Comparison of ENCODE assay signal across 10 mouse cellular contexts in genomic region chr17:7176394-7176793, GRCm38 (mm10). TPM values are rescaled to one million over a fixed set of nuclear protein-coding genes. Genes with fewer than 3 reads are reported as not detected.
DNase-seq lines count a peak whose midpoint lies in the region; ATAC-seq and TF ChIP-seq lines count a peak whose summit lies in the region.
"Had no signal": no experiment of that assay in that cellular context is flagged by ENCODE, and none has a peak within 500 bp of the region (broad histone marks: within the 10 kb centered on the region; RNA-seq: fewer than 3 reads in every experiment).

No protein-coding gene starts in this region.

- H3K4me2 ChIP-seq in hindbrain, embryonic 16.5 days (ENCODE audit: low read length): no peak overlapping the region

- peak; percentile 40 to 83 for ATAC-seq in hematopoietic stem cell, adult 5-6 weeks (replicated peaks in 1 of 2; ENCODE audit: insufficient read depth in 1 of 2, low FRiP score in 2 of 2, low TSS enrichment in 1 of 2, low read depth in 1 of 2, poor library complexity in 2 of 2, severe bottlenecking in 2 of 2)
- no peak for ATAC-seq in hindbrain, embryonic 16.5 days

- WGBS in lung, adult 2 months: 26% methylated on average over 2 of the region's 2 CpGs
- WGBS in hindbrain, embryonic 16.5 days: 19% methylated on average over 2 of the region's 2 CpGs

- no peaks in the 10 kb centered on the region for H3K36me3 ChIP-seq in hindbrain, embryonic 16.5 days (ENCODE audit: control insufficient read depth, insufficient read depth, low read length)

- DNase-seq in adrenal gland, adult (ENCODE audit: inconsistent age in 2 of 2, low spot score in 1 of 2): peak; percentile 24 to 48
- DNase-seq in adrenal gland, postnatal 4 days (ENCODE audit: low spot score in 2 of 2): no peak
- DNase-seq in lung, adult 18-20 months: peak; percentile 32 to 52
- no peak for DNase-seq in lung, adult 2 months
- DNase-seq in lung, postnatal 36 days: peak; percentile 64
- DNase-seq in retina, postnatal 1 day: no peak
- DNase-seq: cerebellum, postnatal 25 days had no signal

- H3K4me3 ChIP-seq in lung, adult 2 months (replicated peaks; ENCODE audit: extremely low read depth, low read depth, low read length): no peak overlapping the region
- no peak overlapping the region for H3K4me3 ChIP-seq in hindbrain, embryonic 16.5 days (ENCODE audit: low read length)
- H3K4me3 ChIP-seq: myocyte had no signal

- no peak for TF ChIP-seq CTCF in lung, adult 2 months (IDR thresholded peaks at IDR 0.05; ENCODE audit: insufficient read depth, low read length)

- H3K4me1 ChIP-seq in lung, adult 2 months (ENCODE audit: control insufficient read depth, insufficient read depth, low read length): peaks cover 23% of the 10 kb centered on the region
- peaks cover 14% of the 10 kb centered on the region for H3K4me1 ChIP-seq in hindbrain, embryonic 16.5 days (ENCODE audit: control insufficient read depth, insufficient read depth, low read depth, low read length)

- no peaks in the 10 kb centered on the region for H3K27me3 ChIP-seq in hindbrain, embryonic 16.5 days (replicated peaks; ENCODE audit: control insufficient read depth, insufficient read depth, low read length)

- H3K9me3 ChIP-seq in hindbrain, embryonic 16.5 days (ENCODE audit: control insufficient read depth, low read length): no peaks in the 10 kb centered on the region

- H3K27ac ChIP-seq in hindbrain, embryonic 16.5 days (ENCODE audit: low read depth, low read length): no peak overlapping the region

- H3K9ac ChIP-seq in hindbrain, embryonic 16.5 days (ENCODE audit: low read depth, low read length): no peak overlapping the region; the same call in 1 of the 2 replicates

- TF ChIP-seq POLR2A in lung, adult 2 months (IDR thresholded peaks at IDR 0.05; ENCODE audit: borderline replicate concordance, extremely low read depth, low read depth, low read length): no peak

RNA-seq across cellular contexts. Expression of gene Rps6ka2, which starts 6.5 kb away (rescaled TPM):
- total RNA-seq in adrenal gland, postnatal 4 days (2021): 10 to 100 TPM; 18.7 to 22.6 TPM
- 20.1 and 24.7 TPM in 2 replicates for polyA plus RNA-seq in lung, adult 2 months (2012; rRNA removed)
- total RNA-seq in hematopoietic stem cell, adult 5-6 weeks (2017): 0.40 and 3.6 TPM in 2 replicates
- 18.7 and 20.9 TPM in 2 replicates for polyA plus RNA-seq in hindbrain, embryonic 16.5 days (2015; fragmentation: Nextera tagmentation; extraction: Ambion mirVana)

Comparison
In these comparisons a context has a peak if more than half of its experiments do, and no peak if none do; other contexts are left out.
1. DNase-seq: peak in adrenal gland, adult (2 of 2), lung, adult 18-20 months (2 of 2) and lung, postnatal 36 days (single experiment); none in adrenal gland, postnatal 4 days (0 of 2), lung, adult 2 months (single experiment) and retina, postnatal 1 day (single experiment).